Mouse (Mus musculus): ENCODE measurements around the gene Runx3.

DNA sequence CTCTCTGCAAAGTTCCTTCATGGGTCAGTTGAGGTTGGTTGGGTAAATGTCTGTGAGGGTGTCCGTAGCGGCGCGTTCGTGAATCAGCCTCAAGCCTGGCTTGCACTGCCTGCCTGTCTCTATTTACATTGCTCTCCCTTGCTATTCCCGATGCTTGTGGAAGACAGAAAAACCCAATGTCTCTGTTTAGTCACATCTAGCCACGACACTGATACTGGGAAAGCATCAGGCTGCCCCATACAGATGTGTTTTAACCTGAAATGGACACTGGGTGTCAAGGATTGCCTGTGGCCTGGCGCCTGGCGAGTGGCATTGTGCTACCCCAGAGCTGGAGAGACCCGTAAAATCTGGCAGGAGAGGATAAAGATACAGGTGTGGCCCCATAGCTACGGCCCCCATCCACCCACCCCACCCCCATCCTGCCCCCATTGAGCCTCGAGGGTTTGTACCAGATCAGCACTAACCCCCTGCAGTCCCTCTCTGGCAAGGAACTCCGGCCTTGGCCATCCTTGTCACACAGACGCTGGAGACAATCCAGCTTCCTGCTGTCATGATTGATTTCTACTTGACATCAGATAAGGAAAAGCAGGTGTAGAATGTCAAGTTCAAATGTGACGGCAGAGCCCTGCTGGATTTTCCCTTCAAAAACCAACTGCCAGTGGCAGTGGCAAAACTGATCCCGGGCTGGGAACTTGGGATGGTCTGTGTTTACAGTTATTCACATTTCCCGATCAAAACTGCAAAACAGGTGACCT lies 83.5 kb downstream of the Runx3 start:
- TF ChIP-seq CTCF (IDR thresholded peaks at IDR 0.05; ENCODE audit: control insufficient read depth, insufficient read depth, low read length) (no peak), POLR2A (IDR thresholded peaks at IDR 0.05; ENCODE audit: borderline replicate concordance, control insufficient read depth, low read depth, low read length) (no peak)
